Mouse (Mus musculus): ENCODE measurements around the gene Gm20388. TPM values are rescaled to one million over a fixed set of nuclear protein-coding genes. Genes with fewer than 3 reads are reported as not detected.

Gene Gm20388
- polyA plus RNA-seq, 1 experiment from 2014 or later, result not detected

GRCm38 (mm10) chr8:122432443-122433268 is 2522.0 kb downstream of the Gm20388 start, which contains the start of gene Cyba:
TSS of gene Cyba (minus strand) at chr8:122432930.

GRCm38 (mm10) chr8:122443262-122444006 is 2532.8 kb downstream of the Gm20388 start, which contains the start of gene Mvd:
TSS of gene Mvd (minus strand) at chr8:122443422.

DNA sequence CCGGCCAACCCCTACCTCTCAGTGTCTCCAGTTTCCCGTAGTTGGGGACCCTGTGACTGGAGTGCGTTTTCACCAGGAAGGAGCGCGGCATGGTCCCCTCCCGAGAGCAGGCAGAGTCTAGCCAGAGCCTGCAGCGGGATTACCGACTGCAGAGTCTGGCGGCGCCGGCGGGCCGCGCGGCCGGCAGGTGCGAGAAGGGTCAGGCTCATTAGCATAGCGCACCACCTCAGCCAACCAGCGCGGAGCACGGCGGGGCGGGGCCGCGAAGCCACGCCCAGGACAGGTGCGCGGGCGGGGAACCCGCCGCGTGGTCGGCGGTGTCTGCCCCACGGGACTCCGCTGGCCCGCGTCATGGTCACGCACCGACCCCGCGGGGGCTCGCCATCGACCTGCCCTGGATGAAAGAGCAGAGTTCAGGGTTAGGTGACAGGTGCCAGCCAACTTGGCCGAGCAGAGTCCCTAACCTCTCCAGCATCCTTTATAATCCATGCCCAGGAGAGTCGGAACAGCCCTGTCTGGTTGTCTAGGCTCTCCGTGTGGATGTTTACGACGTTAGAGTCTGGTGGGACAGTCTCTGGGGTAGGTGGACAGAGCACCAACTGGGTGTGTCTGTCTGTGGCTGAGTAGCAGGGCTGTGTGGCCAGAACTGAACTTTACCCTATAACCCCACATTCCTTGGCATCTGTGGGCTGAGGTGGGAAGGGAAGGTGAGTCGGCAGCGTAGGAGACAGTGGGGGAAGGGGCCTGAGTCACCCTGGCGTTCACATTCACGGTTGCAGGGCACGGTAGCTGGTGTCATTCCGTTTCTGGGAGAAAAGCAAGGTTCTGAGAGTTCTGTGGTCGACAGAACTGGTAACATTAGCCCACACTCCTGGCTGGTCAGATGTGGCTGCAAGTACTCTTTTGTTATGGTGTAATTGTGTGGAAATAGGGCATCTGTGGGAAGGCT is 2550.2 kb downstream of the Gm20388 start, which contains the start of gene Snai3:
Snai3 (minus strand) TSS at position 210 of the 949 bp plus-strand sequence.

GRCm38 (mm10) chr8:122475580-122476320 is 2565.1 kb downstream of the Gm20388 start, which contains the start of the genes Rnf166 and Ctu2:
TSS of gene Rnf166 (minus strand) at chr8:122476064.
TSS of gene Ctu2 (plus strand) at chr8:122476143.

GRCm38 (mm10) chr8:122551265-122552051 is 2640.8 kb downstream of the Gm20388 start, which contains the start of gene Piezo1:
TSS of gene Piezo1 (minus strand) at chr8:122551329.

DNA sequence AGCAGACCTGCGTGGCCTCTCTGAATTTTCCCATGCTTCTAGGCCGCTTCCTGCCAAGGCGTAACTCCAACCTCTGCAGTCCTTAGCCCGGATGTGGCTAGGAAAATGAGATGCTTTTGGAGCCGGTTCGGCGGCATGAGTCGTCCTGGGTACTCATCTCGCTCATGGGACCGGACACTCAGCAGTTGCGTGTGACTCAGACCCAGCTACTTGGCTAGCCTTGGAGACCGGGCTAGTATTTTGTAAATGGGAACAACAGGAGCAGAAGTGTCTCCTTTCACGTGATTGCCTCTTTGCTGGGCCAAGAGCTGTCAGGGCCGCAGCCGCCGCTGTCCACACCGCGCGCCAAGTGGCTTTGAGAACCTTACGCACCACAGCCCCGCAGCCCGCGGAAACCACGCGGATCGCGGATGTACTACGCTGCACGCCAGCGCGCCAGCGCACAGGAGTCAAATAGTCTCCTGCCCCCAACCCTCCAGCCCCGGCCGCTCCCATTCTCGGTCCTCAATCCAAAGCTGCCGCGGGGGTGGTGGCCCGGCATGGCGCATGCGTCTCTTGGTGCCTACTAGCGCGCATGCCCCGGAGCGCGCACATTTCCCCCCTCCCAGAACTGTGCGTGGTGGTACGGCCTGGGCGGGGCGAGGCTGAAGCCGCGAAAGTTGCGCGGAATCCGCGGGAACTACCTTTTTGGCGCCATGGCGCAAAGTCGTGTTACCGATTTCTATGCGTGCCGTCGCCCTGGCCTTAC is 2656.9 kb downstream of the Gm20388 start, which contains the start of gene Cdt1:
Cdt1 (plus strand) TSS at position 655 of the 748 bp plus-strand sequence.

GRCm38 (mm10) chr8:122576648-122577022 is 2666.0 kb downstream of the Gm20388 start, which contains the start of gene Aprt:
TSS of gene Aprt (minus strand) at chr8:122576909.

DNA sequence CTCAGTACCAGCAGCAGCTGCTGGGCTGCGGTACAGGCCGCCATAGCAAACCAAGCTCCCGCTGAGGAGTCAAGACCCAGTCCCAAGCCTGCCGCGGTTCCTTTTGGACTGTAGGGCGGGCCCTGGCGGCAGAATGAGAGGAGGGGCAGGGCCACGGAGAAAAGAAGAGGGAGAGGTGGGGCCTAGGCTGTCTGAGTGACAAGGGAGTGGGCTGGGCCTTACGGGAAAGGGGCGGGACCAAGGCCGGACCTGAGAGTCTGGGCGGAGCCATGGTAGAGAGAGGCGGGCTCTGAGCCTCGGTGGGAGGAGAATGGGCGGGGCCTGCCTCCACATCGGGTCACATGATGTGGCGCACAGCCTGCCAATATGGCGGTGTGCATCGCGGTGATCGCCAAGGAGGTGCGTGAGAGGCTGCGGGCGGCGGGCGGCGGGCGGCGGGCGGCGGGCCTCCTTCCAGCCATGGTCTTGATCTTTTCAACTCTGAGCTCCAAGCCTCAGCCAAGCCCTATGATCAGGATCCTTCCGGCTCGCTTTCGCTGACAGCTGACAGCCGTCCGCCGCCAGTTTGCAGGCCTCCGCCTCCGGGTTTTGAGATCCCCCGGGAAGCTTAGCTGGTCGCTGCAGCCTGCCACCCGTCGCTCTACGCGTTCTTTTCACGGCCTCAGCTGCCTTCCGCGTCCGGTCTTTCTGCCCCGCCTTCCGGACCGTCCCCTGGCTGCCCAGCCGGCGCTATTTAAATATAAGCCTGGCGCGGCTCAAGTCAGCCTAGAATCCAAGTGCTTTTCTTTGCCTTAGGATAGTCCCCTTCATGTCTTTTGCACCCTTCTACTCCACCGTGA is 2700.9 kb downstream of the Gm20388 start, which contains the start of the genes Galns and Trappc2l:
Galns (minus strand) TSS at position 169 of the 839 bp plus-strand sequence.
Trappc2l (plus strand) TSS at position 346 of the 839 bp plus-strand sequence.

GRCm38 (mm10) chr8:122622727-122623126 is 2712.1 kb downstream of the Gm20388 start, which contains the start of gene Pabpn1l:
TSS of gene Pabpn1l (minus strand) at chr8:122622739.

DNA sequence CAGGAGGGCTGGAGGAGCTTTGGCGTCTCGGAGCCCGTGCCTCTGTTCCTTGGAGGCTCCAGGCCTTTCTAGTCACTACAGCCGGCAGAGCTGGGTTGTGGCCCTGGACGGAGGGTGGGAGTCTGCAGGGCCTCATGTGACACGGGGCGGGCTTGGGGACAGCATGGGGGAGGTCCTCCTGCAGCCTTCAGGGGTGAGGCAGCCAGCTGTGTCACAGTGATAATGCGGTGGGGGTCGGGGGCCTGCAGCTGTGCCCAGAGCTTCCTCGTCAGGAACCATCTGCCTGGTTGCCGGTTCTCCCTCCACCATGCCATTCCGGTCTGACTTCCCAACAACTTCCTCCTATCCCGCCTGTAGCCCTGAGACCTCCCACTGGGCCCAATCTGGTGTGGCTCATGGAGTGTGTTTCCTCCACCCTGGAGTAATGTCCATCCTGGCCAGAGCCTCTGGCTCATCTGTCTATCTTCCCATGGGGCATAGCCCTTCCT is 2788.4 kb downstream of the Gm20388 start, which contains the start of gene Cbfa2t3:
Cbfa2t3 (minus strand) TSS at position 105 of the 488 bp plus-strand sequence.

DNA sequence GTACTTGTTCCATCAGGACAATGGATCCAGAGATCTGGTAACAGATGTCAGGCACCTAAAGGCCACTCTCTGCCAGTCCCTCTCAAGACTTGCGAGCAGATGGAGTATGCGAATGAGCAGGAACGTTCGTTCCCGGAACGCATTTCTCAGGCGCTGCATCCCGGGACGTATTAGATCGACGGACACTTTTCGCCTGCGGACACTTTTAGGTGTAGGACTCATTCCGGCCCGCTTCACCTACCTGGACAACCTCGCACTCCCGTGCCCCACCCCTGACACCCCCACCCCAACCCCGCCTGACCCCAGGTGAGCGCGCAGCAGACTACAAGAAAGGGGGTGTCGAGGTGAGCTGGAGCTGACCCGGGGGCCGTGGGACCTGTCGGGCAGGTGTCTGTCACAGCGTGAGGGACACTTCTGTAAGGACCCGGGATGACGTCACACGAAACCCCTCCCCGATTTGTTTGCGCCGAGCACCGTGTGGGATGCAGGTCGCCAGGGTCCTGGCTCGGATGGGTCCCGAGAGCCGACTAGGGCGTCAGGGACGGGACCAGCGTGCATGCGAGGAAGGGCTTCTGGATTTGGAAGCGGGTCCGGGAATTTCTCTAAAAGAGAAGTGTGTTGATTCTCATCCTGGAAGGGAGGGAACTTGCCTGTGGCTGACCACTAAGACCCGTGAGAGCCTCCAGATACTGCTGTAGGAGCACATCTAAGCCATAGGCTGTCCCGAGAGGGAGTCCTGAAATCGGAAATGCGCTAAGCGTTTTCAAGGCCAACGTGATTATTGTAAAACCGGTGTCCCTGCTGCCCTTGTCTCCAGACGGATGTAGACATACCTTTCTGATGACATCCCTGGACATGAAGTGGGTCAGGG is 2864.9 kb downstream of the Gm20388 start, which contains the start of gene Acsf3:
Acsf3 (plus strand) TSS at position 202 of the 871 bp plus-strand sequence.

GRCm38 (mm10) chr8:122847829-122848561 is 2937.4 kb downstream of the Gm20388 start, which contains the start of gene Cdh15:
TSS of gene Cdh15 (plus strand) at chr8:122847966.

DNA sequence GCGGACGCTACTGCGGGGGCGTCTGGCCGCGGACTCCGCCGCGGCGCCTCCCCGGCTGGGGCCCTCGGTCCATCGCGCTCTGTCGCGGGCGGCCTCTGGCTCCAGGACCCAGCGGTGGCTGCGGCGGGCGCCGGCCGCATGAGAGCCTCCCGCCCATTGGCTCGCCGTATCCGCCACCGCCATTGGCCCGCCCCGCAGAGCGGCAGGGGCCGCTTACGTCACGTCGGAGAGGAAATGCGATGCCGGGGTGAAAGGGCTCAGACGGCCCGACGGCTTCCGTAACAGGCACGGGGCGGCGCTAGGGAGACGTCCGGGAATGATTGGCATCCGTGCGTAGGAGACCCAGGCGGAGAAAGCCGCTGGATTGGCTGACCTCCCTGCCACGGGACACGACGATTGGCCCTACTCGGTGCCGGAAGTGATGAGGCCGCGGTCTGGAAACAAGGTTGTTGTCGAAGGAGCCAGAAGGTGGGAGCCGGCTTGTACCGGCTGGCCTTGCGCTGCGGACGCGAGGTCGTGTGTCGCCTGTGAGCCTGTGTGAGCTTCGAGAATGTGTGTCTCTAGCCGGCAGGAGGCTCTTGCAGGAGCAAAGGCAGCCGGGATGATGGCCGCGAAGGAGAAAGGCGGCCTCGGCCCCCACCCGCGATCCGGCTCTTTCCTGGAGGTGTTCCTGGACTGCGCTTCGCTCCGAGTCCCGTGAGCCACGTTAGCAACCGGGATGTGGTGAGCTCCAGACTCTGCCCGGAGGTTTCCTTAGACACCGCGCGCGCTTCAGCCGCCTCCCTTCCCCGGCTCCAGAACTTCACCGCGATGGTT is 3131.7 kb downstream of the Gm20388 start, which contains the start of gene Ankrd11:
Ankrd11 (minus strand) TSS at position 120 of the 816 bp plus-strand sequence.

GRCm38 (mm10) chr8:123062721-123063120 is 3152.1 kb downstream of the Gm20388 start, which contains the start of gene Spg7:
TSS of gene Spg7 (plus strand) at chr8:123062942.

